Mouse (Mus musculus) adrenal gland, postnatal 4 days (tissue): ENCODE data around the gene Lhx2. TPM values are rescaled to one million over a fixed set of nuclear protein-coding genes. Genes with fewer than 3 reads are reported as not detected.

Experiments
- DNase-seq, 2 experiments: peaks; one replicate each; pipeline ENCODE4 v3.0.0; 2021 to 2022; ENCODE audit warnings: low spot score in 2 of 2, mixed read lengths in 2 of 2
- total RNA-seq, 2 experiments: library from RNA; stranded (reverse); gene quantifications; 2 replicates each; pipeline ENCODE4 v1.2.3; 2021

The Lhx2 gene
- total RNA-seq, 2 experiments from 2014 or later = 0.39 to 1.2 TPM

- DNase-seq = no peak
Measured at GRCm38 (mm10) chr2:38405356-38405755, 66.3 kb downstream of the Lhx2 start.

- DNase-seq = no peak
Measured at GRCm38 (mm10) chr2:38409309-38409708, 70.2 kb downstream of the Lhx2 start.

DNA sequence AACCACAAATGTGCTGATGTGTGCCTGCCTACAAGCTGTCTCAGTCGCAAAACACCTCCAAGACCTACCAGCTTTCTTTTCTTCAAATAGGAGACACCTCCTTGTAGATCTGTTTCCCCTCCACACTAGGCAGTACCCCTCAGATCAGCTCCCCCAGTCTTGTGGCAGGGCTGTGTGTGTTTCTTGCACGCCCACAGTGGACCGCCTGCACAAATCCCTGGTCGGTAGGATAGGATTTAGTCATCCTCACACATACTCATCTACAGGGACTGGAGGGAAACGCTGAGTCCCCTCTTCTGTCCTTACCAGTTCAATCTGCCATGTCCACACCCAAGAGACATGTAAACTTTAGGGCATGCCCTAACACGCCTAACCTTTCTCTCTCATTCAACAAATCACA, 71.1 kb downstream of the Lhx2 start:
- no peak for DNase-seq

DNA sequence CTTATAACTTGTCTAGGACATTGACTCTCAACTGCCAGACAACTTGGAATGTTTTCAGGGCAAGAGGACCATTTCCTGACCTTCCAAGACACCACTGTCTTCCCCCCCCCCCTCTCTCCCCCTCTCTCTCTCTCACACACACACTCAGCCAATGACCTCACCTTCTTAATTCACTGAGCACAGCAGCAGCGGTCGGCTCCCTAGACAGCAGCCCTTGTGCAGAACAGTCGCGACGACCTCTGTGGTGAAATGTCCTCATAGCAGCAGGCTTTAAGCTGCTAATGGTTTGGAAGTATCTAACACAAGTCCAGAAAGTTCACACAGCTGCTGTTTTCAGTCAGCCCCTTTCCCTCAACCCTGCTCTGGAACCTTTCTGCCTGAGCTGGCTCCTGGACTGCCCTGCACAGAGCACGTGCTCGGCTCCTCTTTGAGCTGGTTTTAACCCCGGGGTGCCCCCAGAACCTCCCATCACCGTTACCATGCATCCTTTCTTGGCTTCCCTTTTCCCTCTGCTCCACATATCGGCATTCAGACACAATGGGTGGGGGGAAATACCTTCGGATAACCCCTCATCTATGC, 73.6 kb downstream of the Lhx2 start:
- DNase-seq = no peak

GRCm38 (mm10) chr2:38417970-38418369, 78.9 kb downstream of the Lhx2 start:
- peak in 1 of 2 experiments; percentile 30 for DNase-seq

Other genes starting within 250 kb of the Lhx2 start
- 10 to 100 TPM; 29.9 to 35.4 TPM for gene Dennd1a, start 51.9 kb upstream of the Lhx2 start, total RNA-seq
- gene Nek6, start 172.4 kb downstream of the Lhx2 start, total RNA-seq = 10 to 100 TPM; 26.2 to 29.8 TPM